Mouse (Mus musculus): ENCODE data around the gene Olfr1191-ps1. TPM values are rescaled to one million over a fixed set of nuclear protein-coding genes. Genes with fewer than 3 reads are reported as not detected.
"Not testable (repeated sequence)": the region's sequence is repeated elsewhere in the genome, so short reads cannot be mapped to it uniquely, and the experiment has no call there.

Olfr1191-ps1 gene
- total RNA-seq (2014; rRNA removed) (not detected in 2 replicates), polyA plus RNA-seq (2012; rRNA removed) (not detected in 2 replicates)

DNA sequence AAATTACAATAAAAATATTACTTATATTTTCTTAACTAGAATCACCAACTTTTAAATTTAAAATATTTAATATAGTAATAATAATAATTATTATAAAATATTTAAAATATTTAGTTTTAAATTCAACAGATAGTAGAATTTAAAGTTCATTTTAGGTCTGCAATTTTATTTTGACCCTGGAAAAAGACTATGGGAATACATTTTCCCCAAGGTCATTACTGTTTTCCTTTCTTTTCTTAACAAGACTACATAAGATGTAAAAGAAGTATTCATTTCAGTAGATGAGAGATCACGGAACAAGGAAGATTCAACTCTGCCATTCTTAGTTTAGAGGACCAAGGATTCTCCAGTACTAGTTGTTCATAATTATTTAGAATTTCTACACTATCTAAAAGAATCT is at the start of gene Olfr1191-ps1:
TSS of gene Olfr1191-ps1 (plus strand) at position 301 of the 400 bp plus-strand sequence.
- WGBS = 90% methylated on average over 1 of the region's 1 CpGs
- not testable (repeated sequence) for H3K9ac ChIP-seq (ENCODE audit: low read depth, low read length); H3K27ac ChIP-seq (replicated peaks; ENCODE audit: insufficient read depth, low read depth, low read length); H3K4me3 ChIP-seq (ENCODE audit: insufficient read depth, low read depth, low read length); DNase-seq (ENCODE audit: extremely low read depth, low read depth, low spot score); H3K4me1 ChIP-seq (ENCODE audit: control insufficient read depth, insufficient read depth, low read length); H3K36me3 ChIP-seq (ENCODE audit: control insufficient read depth, insufficient read depth, low read length); H3K79me2 ChIP-seq (ENCODE audit: control insufficient read depth, insufficient read depth, low read length); H3K27me3 ChIP-seq (ENCODE audit: control insufficient read depth, insufficient read depth, low read length)

- Histone ChIP-seq H3K4me1 (ENCODE audit: control insufficient read depth, insufficient read depth, low read length) (no peaks in the 10 kb centered on the region), H3K9ac (ENCODE audit: low read depth, low read length) (no peak within 1 kb of the TSS), H3K36me3 (ENCODE audit: control insufficient read depth, insufficient read depth, low read length) (no peaks in the 10 kb centered on the region), H3K27ac (replicated peaks; ENCODE audit: insufficient read depth, low read depth, low read length) (no peak within 1 kb of the TSS), H3K27me3 (ENCODE audit: control insufficient read depth, insufficient read depth, low read length) (no peaks in the 10 kb centered on the region; the same call in 1 of the 2 replicates), H3K79me2 (ENCODE audit: control insufficient read depth, insufficient read depth, low read length) (no peaks in the 10 kb centered on the region), H3K4me3 (ENCODE audit: insufficient read depth, low read depth, low read length) (no peak within 1 kb of the TSS)
- no peak for DNase-seq (ENCODE audit: extremely low read depth, low read depth, low spot score)
- 33% methylated on average over 1 of the region's 1 CpGs for WGBS
- TF ChIP-seq POLR2A (IDR thresholded peaks at IDR 0.05; ENCODE audit: extremely low read depth, insufficient read depth, low read length) = no peak
- no peak for TF ChIP-seq CTCF (IDR thresholded peaks at IDR 0.05; ENCODE audit: low read depth, low read length)
These were observed 7.9 kb downstream of the Olfr1191-ps1 start, which contains the start of gene Olfr1192-ps1 for GRCm38 (mm10) chr2:88648209-88648608. Olfr1192-ps1 (plus strand) TSS chr2:88648509.

GRCm38 (mm10) chr2:88675328-88675727 is 35.0 kb downstream of the Olfr1191-ps1 start, which contains the start of gene Olfr1193:
Olfr1193 (plus strand) TSS chr2:88675628.
- H3K9ac ChIP-seq (ENCODE audit: low read depth, low read length); DNase-seq (ENCODE audit: extremely low read depth, low read depth, low spot score); H3K4me1 ChIP-seq (ENCODE audit: control insufficient read depth, insufficient read depth, low read length): not testable (repeated sequence)

GRCm38 (mm10) chr2:88689087-88689486 is 48.7 kb downstream of the Olfr1191-ps1 start, which contains the start of gene Olfr1195:
Olfr1195 (minus strand) TSS chr2:88689187.
- Histone ChIP-seq H3K27ac (replicated peaks; ENCODE audit: insufficient read depth, low read depth, low read length) (no peak within 1 kb of the TSS), H3K79me2 (ENCODE audit: control insufficient read depth, insufficient read depth, low read length) (no peaks in the 10 kb centered on the region), H3K36me3 (ENCODE audit: control insufficient read depth, insufficient read depth, low read length) (no peaks in the 10 kb centered on the region), H3K4me3 (ENCODE audit: insufficient read depth, low read depth, low read length) (no peak within 1 kb of the TSS), H3K27me3 (ENCODE audit: control insufficient read depth, insufficient read depth, low read length) (no peaks in the 10 kb centered on the region), H3K4me1 (ENCODE audit: control insufficient read depth, insufficient read depth, low read length) (no peaks in the 10 kb centered on the region), H3K9ac (ENCODE audit: low read depth, low read length) (no peak within 1 kb of the TSS)
- no peak for TF ChIP-seq POLR2A (IDR thresholded peaks at IDR 0.05; ENCODE audit: extremely low read depth, insufficient read depth, low read length)
- TF ChIP-seq CTCF (IDR thresholded peaks at IDR 0.05; ENCODE audit: low read depth, low read length) = no peak
- no peak for DNase-seq (ENCODE audit: extremely low read depth, low read depth, low spot score)

More at GRCm38 (mm10) chr2:88675328-88675727, 35.0 kb downstream of the Olfr1191-ps1 start, which contains the start of gene Olfr1193:
- not testable (repeated sequence) for H3K36me3 ChIP-seq (ENCODE audit: control insufficient read depth, insufficient read depth, low read length); H3K27ac ChIP-seq (replicated peaks; ENCODE audit: insufficient read depth, low read depth, low read length); H3K27me3 ChIP-seq (ENCODE audit: control insufficient read depth, insufficient read depth, low read length); H3K4me3 ChIP-seq (ENCODE audit: insufficient read depth, low read depth, low read length); H3K79me2 ChIP-seq (ENCODE audit: control insufficient read depth, insufficient read depth, low read length)

Other genes starting within 250 kb of the Olfr1191-ps1 start
- gene Olfr1179, start 234.1 kb upstream of the Olfr1191-ps1 start, total RNA-seq (2014; rRNA removed) = not detected in 2 replicates
- not detected in 2 replicates for gene Olfr1179, start 234.1 kb upstream of the Olfr1191-ps1 start, polyA plus RNA-seq (2012; rRNA removed)
- not detected in 2 replicates for gene Olfr1180, start 221.4 kb upstream of the Olfr1191-ps1 start, total RNA-seq (2014; rRNA removed)
- gene Olfr1180, start 221.4 kb upstream of the Olfr1191-ps1 start, polyA plus RNA-seq (2012; rRNA removed) = not detected in 2 replicates
- gene Olfr1181, start 214.4 kb upstream of the Olfr1191-ps1 start, total RNA-seq (2014; rRNA removed) = not detected in 2 replicates
- gene Olfr1181, start 214.4 kb upstream of the Olfr1191-ps1 start, polyA plus RNA-seq (2012; rRNA removed) = not detected in 2 replicates
- not detected in 2 replicates for gene Gm13757, start 191.4 kb upstream of the Olfr1191-ps1 start, total RNA-seq (2014; rRNA removed)
- gene Gm13757, start 191.4 kb upstream of the Olfr1191-ps1 start, polyA plus RNA-seq (2012; rRNA removed) = not detected in 2 replicates
- not detected in 2 replicates for gene Olfr1183, start 185.7 kb upstream of the Olfr1191-ps1 start, total RNA-seq (2014; rRNA removed)
- gene Olfr1183, start 185.7 kb upstream of the Olfr1191-ps1 start, polyA plus RNA-seq (2012; rRNA removed) = not detected in 2 replicates
- not detected in 2 replicates for gene Olfr1184, start 156.9 kb upstream of the Olfr1191-ps1 start, total RNA-seq (2014; rRNA removed)
- not detected in 2 replicates for gene Olfr1184, start 156.9 kb upstream of the Olfr1191-ps1 start, polyA plus RNA-seq (2012; rRNA removed)
- gene Olfr1185-ps1, start 147.2 kb upstream of the Olfr1191-ps1 start, total RNA-seq (2014; rRNA removed) = not detected in 2 replicates
- not detected in 2 replicates for gene Olfr1185-ps1, start 147.2 kb upstream of the Olfr1191-ps1 start, polyA plus RNA-seq (2012; rRNA removed)
- not detected in 2 replicates for gene Olfr1186, start 122.0 kb upstream of the Olfr1191-ps1 start, total RNA-seq (2014; rRNA removed)
- gene Olfr1186, start 122.0 kb upstream of the Olfr1191-ps1 start, polyA plus RNA-seq (2012; rRNA removed) = not detected in 2 replicates
- not detected in 2 replicates for gene Olfr1188, start 83.6 kb upstream of the Olfr1191-ps1 start, total RNA-seq (2014; rRNA removed)
- gene Olfr1188, start 83.6 kb upstream of the Olfr1191-ps1 start, polyA plus RNA-seq (2012; rRNA removed) = not detected in 2 replicates
- gene Olfr1189, start 54.1 kb upstream of the Olfr1191-ps1 start, total RNA-seq (2014; rRNA removed) = not detected in 2 replicates
- not detected in 2 replicates for gene Olfr1189, start 54.1 kb upstream of the Olfr1191-ps1 start, polyA plus RNA-seq (2012; rRNA removed)
- not detected in 2 replicates for gene Olfr1192-ps1, start 8.0 kb downstream of the Olfr1191-ps1 start, total RNA-seq (2014; rRNA removed)
- not detected in 2 replicates for gene Olfr1192-ps1, start 8.0 kb downstream of the Olfr1191-ps1 start, polyA plus RNA-seq (2012; rRNA removed)
- not detected in 2 replicates for gene Olfr1193, start 35.1 kb downstream of the Olfr1191-ps1 start, total RNA-seq (2014; rRNA removed)
- gene Olfr1193, start 35.1 kb downstream of the Olfr1191-ps1 start, polyA plus RNA-seq (2012; rRNA removed) = not detected in 2 replicates
- not detected in 2 replicates for gene Olfr1195, start 48.6 kb downstream of the Olfr1191-ps1 start, total RNA-seq (2014; rRNA removed)
- not detected in 2 replicates for gene Olfr1195, start 48.6 kb downstream of the Olfr1191-ps1 start, polyA plus RNA-seq (2012; rRNA removed)
- not detected in 2 replicates for gene Olfr1196, start 64.1 kb downstream of the Olfr1191-ps1 start, total RNA-seq (2014; rRNA removed)
- not detected in 2 replicates for gene Olfr1196, start 64.1 kb downstream of the Olfr1191-ps1 start, polyA plus RNA-seq (2012; rRNA removed)
- not detected in 2 replicates for gene Olfr1197, start 91.8 kb downstream of the Olfr1191-ps1 start, total RNA-seq (2014; rRNA removed)
- not detected in 2 replicates for gene Olfr1197, start 91.8 kb downstream of the Olfr1191-ps1 start, polyA plus RNA-seq (2012; rRNA removed)
- not detected in 2 replicates for gene Olfr1198, start 110.8 kb downstream of the Olfr1191-ps1 start, total RNA-seq (2014; rRNA removed)
- not detected in 2 replicates for gene Olfr1198, start 110.8 kb downstream of the Olfr1191-ps1 start, polyA plus RNA-seq (2012; rRNA removed)
- not detected in 2 replicates for gene Olfr1199, start 119.9 kb downstream of the Olfr1191-ps1 start, total RNA-seq (2014; rRNA removed)
- gene Olfr1199, start 119.9 kb downstream of the Olfr1191-ps1 start, polyA plus RNA-seq (2012; rRNA removed) = not detected in 2 replicates
- not detected in 2 replicates for gene Olfr1200, start 129.9 kb downstream of the Olfr1191-ps1 start, total RNA-seq (2014; rRNA removed)
- not detected in 2 replicates for gene Olfr1200, start 129.9 kb downstream of the Olfr1191-ps1 start, polyA plus RNA-seq (2012; rRNA removed)
- gene Olfr1201, start 152.5 kb downstream of the Olfr1191-ps1 start, total RNA-seq (2014; rRNA removed) = not detected in 2 replicates
- not detected in 2 replicates for gene Olfr1201, start 152.5 kb downstream of the Olfr1191-ps1 start, polyA plus RNA-seq (2012; rRNA removed)
- gene Olfr1202, start 174.0 kb downstream of the Olfr1191-ps1 start, total RNA-seq (2014; rRNA removed) = not detected in 2 replicates
- gene Olfr1202, start 174.0 kb downstream of the Olfr1191-ps1 start, polyA plus RNA-seq (2012; rRNA removed) = not detected in 2 replicates
- not detected in 2 replicates for gene Olfr1205, start 189.2 kb downstream of the Olfr1191-ps1 start, total RNA-seq (2014; rRNA removed)
- not detected in 2 replicates for gene Olfr1205, start 189.2 kb downstream of the Olfr1191-ps1 start, polyA plus RNA-seq (2012; rRNA removed)
- gene Olfr1204, start 208.8 kb downstream of the Olfr1191-ps1 start, total RNA-seq (2014; rRNA removed) = not detected in 2 replicates
- not detected in 2 replicates for gene Olfr1204, start 208.8 kb downstream of the Olfr1191-ps1 start, polyA plus RNA-seq (2012; rRNA removed)
- not detected in 2 replicates for gene Olfr1206, start 222.7 kb downstream of the Olfr1191-ps1 start, total RNA-seq (2014; rRNA removed)
- not detected in 2 replicates for gene Olfr1206, start 222.7 kb downstream of the Olfr1191-ps1 start, polyA plus RNA-seq (2012; rRNA removed)